Mouse (Mus musculus) testis, adult 2 months (tissue): ENCODE results near the gene Alx1.

Source experiments
- CTCF ChIP-seq: fragments of 200-500 bp; IDR thresholded peaks from 2 replicates; pipeline ENCODE4 v1.5.1; 2012; ENCODE audit warnings: low read depth, mild to moderate bottlenecking, inconsistent platforms, low read length, moderate library complexity; ENCODE audit not compliant: control insufficient read depth, insufficient read depth, insufficient replicate concordance
- POLR2A ChIP-seq: fragments of 200-500 bp; IDR thresholded peaks from 2 replicates; pipeline ENCODE4 v1.6.1; 2012; ENCODE audit warnings: low read depth, mild to moderate bottlenecking, inconsistent platforms, low read length, moderate library complexity; ENCODE audit not compliant: control insufficient read depth

- TF ChIP-seq POLR2A (0 out of 2 replicates have a peak, but pooled peaks have one; percentile 4), CTCF (no peak)
Measured at GRCm38 (mm10) chr10:103029730-103030490, at the start of gene Alx1.
